Mouse (Mus musculus) limb, embryonic 10.5 days (tissue): Measurements from ENCODE around the gene 2410015M20Rik. TPM values are rescaled to one million over a fixed set of nuclear protein-coding genes. Genes with fewer than 3 reads are reported as not detected.

ENCODE experiments used
- polyA plus RNA-seq: library from polyadenylated mRNA; unstranded; fragments of >200 nt; fragmentation: Nextera tagmentation; extraction: Ambion mirVana; gene quantifications from 2 replicates; pipeline ENCODE4 v1.2.1, GENCODE M21; 2016

2410015M20Rik gene
- polyA plus RNA-seq, 1 experiment from 2014 or later: 205 TPM

Other genes starting within 250 kb of the 2410015M20Rik start
- 69.5 and 83.2 TPM in 2 replicates for gene Ptprs, start 133.3 kb downstream of the 2410015M20Rik start, polyA plus RNA-seq
- not detected in 2 replicates for gene Znrf4, start 97.3 kb downstream of the 2410015M20Rik start, polyA plus RNA-seq
- 0.58 and 1.3 TPM in 2 replicates for gene Gm20219, start 55.4 kb downstream of the 2410015M20Rik start, polyA plus RNA-seq
- 91.7 and 110 TPM in 2 replicates for gene Safb2, start 25.2 kb downstream of the 2410015M20Rik start, polyA plus RNA-seq
- 161 and 183 TPM in 2 replicates for gene Safb, start 24.9 kb downstream of the 2410015M20Rik start, polyA plus RNA-seq
- gene Rpl36, start 3.6 kb upstream of the 2410015M20Rik start, polyA plus RNA-seq: 1,560 and 1,788 TPM in 2 replicates
- gene Lonp1, start 17.1 kb upstream of the 2410015M20Rik start, polyA plus RNA-seq: 67.7 and 73.2 TPM in 2 replicates
- gene Catsperd, start 18.4 kb upstream of the 2410015M20Rik start, polyA plus RNA-seq: 0.54 and 1.0 TPM in 2 replicates
- 148 TPM in 2 replicates for gene Ranbp3, start 63.5 kb upstream of the 2410015M20Rik start, polyA plus RNA-seq
- 425 and 437 TPM in 2 replicates for gene Ndufa11, start 108.0 kb upstream of the 2410015M20Rik start, polyA plus RNA-seq
- gene Vmac, start 108.3 kb upstream of the 2410015M20Rik start, polyA plus RNA-seq: 12.8 and 15.5 TPM in 2 replicates
- gene Nrtn, start 147.8 kb upstream of the 2410015M20Rik start, polyA plus RNA-seq: 10.8 and 12.7 TPM in 2 replicates
- gene Dus3l, start 155.0 kb upstream of the 2410015M20Rik start, polyA plus RNA-seq: 46.0 and 50.3 TPM in 2 replicates
- 1.5 and 2.2 TPM in 2 replicates for gene Prr22, start 160.5 kb upstream of the 2410015M20Rik start, polyA plus RNA-seq
- 3.2 and 4.5 TPM in 2 replicates for gene Rfx2, start 221.2 kb upstream of the 2410015M20Rik start, polyA plus RNA-seq